Mouse (Mus musculus): ENCODE measurements around the gene Gpx5.

DNA sequence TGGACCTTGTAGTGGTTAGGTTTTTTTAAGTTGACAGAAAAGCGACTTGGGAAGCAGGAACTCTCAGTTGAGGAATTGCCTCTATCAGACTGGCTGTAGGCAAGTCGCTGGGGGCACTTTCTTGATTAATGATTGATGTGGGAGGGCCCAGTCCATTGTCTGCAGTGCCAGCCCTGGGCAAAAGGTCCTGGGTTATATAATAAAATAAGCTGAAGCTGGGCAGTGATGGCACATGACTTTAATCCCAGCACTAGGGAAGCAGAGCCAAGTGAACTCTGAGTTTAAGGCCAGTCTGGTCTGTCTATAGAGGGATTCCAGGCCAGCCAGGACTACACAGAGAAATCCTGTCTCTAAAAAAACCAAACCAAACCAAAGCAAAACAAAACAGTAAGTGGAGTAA is 55.8 kb downstream of the Gpx5 start:
- TF ChIP-seq CTCF (IDR thresholded peaks at IDR 0.05; ENCODE audit: borderline replicate concordance, control insufficient read depth, extremely low read depth, insufficient read depth, low read length, poor library complexity) (no peak), POLR2A (IDR thresholded peaks at IDR 0.05; ENCODE audit: control insufficient read depth, extremely low read depth, insufficient read depth, low read length, poor library complexity) (no peak)

All from thymus, adult 2 months (tissue).